Mouse (Mus musculus): Measurements from ENCODE around the gene Car10.

Gene Car10

GRCm38 (mm10) chr11:93562330-93562865, 464.6 kb downstream of the Car10 start:
- no peak for DNase-seq (ENCODE audit: extremely low read depth, low read depth, low spot score)

DNA sequence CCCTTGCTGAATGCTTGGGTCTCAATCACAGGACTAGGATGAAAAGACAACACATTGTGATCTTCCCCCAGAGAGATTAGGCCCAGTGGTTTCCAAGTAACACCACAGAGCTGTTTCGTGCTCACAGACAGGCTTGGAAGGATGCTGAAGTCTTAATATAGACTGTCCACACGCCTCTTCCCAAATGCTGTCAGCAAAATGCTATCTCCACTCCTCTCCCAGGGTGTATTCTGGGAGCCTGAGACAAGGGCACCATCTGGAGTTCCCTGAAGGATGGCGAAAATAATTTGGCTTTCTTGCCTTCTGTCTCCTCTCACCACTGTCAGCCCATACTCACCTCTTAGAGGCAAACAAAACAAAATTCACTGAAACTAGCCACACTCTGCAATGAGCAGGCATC, 467.9 kb downstream of the Car10 start:
- no peak for DNase-seq (ENCODE audit: extremely low read depth, low read depth, low spot score)

- DNase-seq (ENCODE audit: extremely low read depth, low read depth, low spot score), result no peak
Observed at GRCm38 (mm10) chr11:93571917-93572641, 474.3 kb downstream of the Car10 start.

DNA sequence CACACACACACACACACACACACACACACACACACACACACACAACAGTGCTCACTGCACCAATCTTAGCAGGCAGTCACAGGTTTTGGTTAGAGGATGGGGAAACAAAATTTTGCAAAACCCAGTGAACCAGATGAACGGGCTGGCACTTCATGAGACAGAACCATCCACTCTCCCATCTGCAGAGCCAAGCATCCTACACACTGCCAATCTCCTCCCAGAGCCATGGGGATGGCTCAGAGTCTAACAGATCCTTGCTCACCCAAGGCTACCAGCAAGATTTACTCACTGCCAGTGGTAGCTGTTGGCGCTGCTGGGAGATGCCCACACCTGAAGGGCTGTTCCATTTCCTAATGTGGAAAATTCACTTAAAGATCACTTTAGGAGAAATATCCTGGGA, 479.6 kb downstream of the Car10 start:
- no peak for DNase-seq (ENCODE audit: extremely low read depth, low read depth, low spot score)

DNA sequence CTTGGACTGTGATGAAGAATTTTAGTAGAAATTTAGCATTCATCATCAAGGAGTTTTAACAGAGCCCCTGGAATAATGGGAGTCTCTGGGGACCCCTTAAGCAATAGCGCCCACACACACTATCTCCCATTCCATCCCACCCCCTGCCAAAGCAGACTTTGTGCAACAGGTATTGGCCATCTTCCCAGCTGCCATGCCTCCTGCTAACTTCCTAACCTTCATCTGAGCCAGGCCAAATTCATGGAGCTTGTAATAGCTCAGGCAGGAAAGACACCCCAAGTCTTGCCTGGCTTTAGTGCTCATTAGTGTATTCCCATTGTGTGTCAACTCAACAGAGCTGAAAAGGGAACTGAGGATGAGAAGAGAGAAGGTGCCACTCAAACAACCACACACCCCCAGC, 481.8 kb downstream of the Car10 start:
- DNase-seq (ENCODE audit: extremely low read depth, low read depth, low spot score), result no peak

- DNase-seq (ENCODE audit: extremely low read depth, low read depth, low spot score), result no peak
Observed at GRCm38 (mm10) chr11:93581326-93581725, 483.5 kb downstream of the Car10 start.

- no peak for DNase-seq (ENCODE audit: extremely low read depth, low read depth, low spot score)
Observed at GRCm38 (mm10) chr11:93587788-93588187, 490.0 kb downstream of the Car10 start.

- DNase-seq (ENCODE audit: extremely low read depth, low read depth, low spot score), result no peak
Observed at GRCm38 (mm10) chr11:93590652-93591051, 492.8 kb downstream of the Car10 start.

DNA sequence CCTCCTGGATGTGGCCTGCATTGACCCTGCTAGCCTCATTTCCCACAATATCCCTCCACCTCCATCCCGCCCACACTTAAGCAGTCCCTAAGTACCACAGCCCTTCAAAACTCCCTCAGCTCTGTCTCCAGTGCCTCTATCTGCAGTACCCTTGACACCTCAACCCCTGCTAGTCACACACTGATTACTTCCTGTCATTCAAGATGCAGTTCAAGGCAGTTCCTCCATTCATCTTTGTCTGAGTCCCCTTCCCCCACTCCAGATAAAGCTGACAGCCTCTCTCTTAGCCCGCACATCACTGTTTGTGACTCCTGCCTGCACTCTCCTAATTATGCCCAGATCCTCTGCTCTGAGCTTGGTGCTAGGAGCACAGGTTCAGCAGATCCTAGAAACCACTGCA, 496.2 kb downstream of the Car10 start:
- no peak for DNase-seq (ENCODE audit: extremely low read depth, low read depth, low spot score)

- DNase-seq (ENCODE audit: extremely low read depth, low read depth, low spot score), result no peak
Observed at GRCm38 (mm10) chr11:93598175-93598574, 500.3 kb downstream of the Car10 start.

- no peak for DNase-seq (ENCODE audit: extremely low read depth, low read depth, low spot score)
Observed at GRCm38 (mm10) chr11:93599755-93600154, 501.9 kb downstream of the Car10 start.

- no peak for DNase-seq (ENCODE audit: extremely low read depth, low read depth, low spot score)
Observed at GRCm38 (mm10) chr11:93603575-93603974, 505.7 kb downstream of the Car10 start.

- no peak for DNase-seq (ENCODE audit: extremely low read depth, low read depth, low spot score)
Observed at GRCm38 (mm10) chr11:93607111-93607510, 509.3 kb downstream of the Car10 start.

DNA sequence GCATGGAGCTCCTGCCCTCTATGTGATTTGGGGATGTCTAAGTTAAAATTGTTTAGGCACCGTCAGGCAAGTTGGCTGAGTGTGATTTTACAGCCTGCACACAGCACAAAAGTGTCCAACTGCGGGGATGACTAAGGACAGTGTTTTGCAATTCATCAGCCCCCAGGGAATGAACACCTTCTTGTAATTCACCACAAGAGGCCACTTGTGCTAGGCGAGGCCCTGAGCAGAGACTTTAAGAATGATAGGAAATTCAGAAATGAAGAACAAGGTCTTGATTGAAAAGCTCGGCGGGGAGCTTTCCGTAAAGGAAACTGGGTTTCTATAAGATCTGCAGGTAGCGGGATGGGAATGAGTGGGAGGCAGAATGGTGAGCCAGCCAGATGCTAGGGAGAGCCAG, 510.9 kb downstream of the Car10 start:
- DNase-seq (ENCODE audit: extremely low read depth, low read depth, low spot score), result no peak

DNA sequence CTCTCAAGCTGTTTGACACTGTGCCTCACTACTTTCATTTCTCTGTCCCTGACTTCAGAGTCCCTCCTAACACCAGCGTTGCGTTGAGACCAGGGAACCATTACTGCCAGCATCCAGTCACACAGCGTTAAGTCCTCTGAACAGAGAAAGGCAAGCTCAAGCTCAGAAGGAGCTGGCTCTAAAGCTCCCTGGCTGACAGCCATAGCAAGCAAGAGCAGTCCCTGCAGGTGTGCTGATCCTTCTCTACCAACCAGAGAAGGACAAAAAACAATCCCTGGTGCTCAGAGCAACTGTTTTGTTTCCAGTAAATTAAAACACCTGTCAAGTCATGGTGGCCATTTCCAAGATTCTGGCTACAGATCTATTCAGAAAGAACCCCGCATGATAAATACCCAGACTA, 514.2 kb downstream of the Car10 start:
- no peak for DNase-seq (ENCODE audit: extremely low read depth, low read depth, low spot score)

GRCm38 (mm10) chr11:93614851-93615250, 517.0 kb downstream of the Car10 start:
- DNase-seq (ENCODE audit: extremely low read depth, low read depth, low spot score), result no peak

DNA sequence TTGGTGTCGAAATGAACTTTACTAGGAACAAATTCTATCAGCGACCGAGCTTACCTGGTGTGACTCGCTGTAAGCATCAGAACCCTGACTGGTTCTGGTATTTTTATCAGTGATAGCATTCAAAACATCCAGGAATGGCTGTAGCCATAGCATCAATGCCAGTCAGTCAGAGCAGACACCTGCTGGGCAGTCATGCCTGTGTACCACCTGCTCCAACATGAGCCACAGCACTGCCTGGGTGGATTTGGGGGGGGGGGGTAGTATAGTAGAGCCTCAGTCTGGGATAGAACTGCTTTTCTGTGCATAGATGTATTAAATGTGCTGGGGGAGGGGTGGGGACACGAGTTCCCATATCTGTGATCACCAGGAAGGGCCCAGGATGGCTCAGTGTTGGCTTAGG, 525.8 kb downstream of the Car10 start:
- DNase-seq (ENCODE audit: extremely low read depth, low read depth, low spot score), result no peak

GRCm38 (mm10) chr11:93639410-93639809, 541.6 kb downstream of the Car10 start:
- DNase-seq (ENCODE audit: extremely low read depth, low read depth, low spot score), result no peak

DNA sequence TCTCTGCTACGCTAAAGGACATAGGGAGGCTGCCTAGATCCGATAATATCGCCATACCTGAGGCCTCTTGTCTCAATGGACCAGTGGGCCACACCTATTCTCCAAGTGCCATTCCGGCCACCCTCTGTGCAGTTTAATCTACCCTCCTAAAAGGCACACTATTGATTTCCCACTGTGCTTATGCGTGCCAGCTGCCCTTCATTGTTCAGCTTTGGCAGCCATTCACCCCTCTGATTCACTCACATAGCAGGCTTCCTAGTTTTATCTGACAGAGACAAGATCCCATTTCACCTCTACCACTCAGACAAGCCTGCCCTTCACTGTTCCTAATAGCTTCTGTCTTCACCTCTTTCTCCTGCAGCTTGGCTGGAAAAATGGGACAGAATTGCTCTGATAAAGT, 543.1 kb downstream of the Car10 start:
- DNase-seq (ENCODE audit: extremely low read depth, low read depth, low spot score), result no peak

GRCm38 (mm10) chr11:93642331-93642730, 544.5 kb downstream of the Car10 start:
- DNase-seq (ENCODE audit: extremely low read depth, low read depth, low spot score), result no peak

DNA sequence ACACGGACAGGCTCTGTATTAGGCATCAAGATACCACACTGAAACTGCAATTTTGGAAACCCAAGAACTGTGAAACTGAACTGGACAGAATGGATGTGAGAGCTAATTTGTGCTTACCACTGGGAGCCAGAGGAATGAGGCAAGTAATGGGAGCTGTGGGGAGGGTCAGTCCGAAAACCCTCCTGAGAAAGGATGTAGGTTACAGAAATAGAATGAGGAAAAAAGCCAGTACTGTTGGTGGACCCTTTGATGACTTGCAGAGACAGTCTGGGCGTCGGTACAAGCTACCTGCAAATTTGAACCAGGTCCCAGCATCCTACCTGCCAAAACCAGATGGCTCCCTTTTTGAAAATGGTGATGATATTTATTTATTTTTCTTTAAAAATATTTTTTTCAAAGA, 545.2 kb downstream of the Car10 start:
- no peak for DNase-seq (ENCODE audit: extremely low read depth, low read depth, low spot score)

GRCm38 (mm10) chr11:93643436-93643835, 545.6 kb downstream of the Car10 start:
- no peak for DNase-seq (ENCODE audit: extremely low read depth, low read depth, low spot score)

DNA sequence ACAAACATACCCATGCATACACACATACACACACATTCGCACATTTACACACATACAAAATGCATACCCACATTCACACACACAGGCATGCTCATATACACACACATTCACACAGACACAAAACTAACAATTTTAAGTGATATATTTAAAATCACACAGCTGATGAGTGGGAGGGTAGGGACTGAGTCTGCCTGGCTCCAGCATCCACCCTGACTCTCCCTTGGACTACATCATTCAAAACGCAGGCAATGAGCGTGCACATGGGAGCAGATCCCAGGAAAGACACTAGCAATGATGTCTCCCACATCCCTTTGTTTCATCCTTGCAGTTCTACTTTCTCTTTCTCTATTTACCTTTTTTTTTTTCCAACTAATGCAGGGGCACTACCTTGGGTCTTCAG, 548.4 kb downstream of the Car10 start:
- DNase-seq (ENCODE audit: extremely low read depth, low read depth, low spot score), result no peak

All from fat pad, adult 2 months (tissue).